Mouse (Mus musculus): ENCODE data around the gene Itm2c. TPM values are rescaled to one million over a fixed set of nuclear protein-coding genes. Genes with fewer than 3 reads are reported as not detected.
A peak's percentile ranks its signal among the peaks of the same experiment; 100 is the strongest.

The Itm2c gene
- polyA plus RNA-seq, 1 experiment from 2014 or later: 38.3 TPM

GRCm38 (mm10) chr1:85870001-85870400 lies 24.1 kb upstream of the Itm2c start:
- Histone ChIP-seq H3K9me3 (replicated peaks) (peaks cover 10% of the 10 kb centered on the region), H3K4me2 (no peak overlapping the region), H3K4me3 (replicated peaks) (no peak overlapping the region), H3K27ac (no peak overlapping the region), H3K9ac (no peak overlapping the region), H3K36me3 (no peaks in the 10 kb centered on the region), H3K4me1 (replicated peaks) (no peaks in the 10 kb centered on the region), H3K27me3 (no peaks in the 10 kb centered on the region)
- no peak for ATAC-seq (ENCODE audit: low read depth)
- no peak for DNase-seq
- 67% methylated on average over 7 of the region's 7 CpGs for WGBS (ENCODE audit: insufficient replicate concordance)

GRCm38 (mm10) chr1:85870546-85870945 lies 23.5 kb upstream of the Itm2c start:
- Histone ChIP-seq H3K9me3 (replicated peaks) (peaks cover 14% of the 10 kb centered on the region), H3K27ac (no peak overlapping the region), H3K27me3 (no peaks in the 10 kb centered on the region), H3K4me3 (replicated peaks) (no peak overlapping the region), H3K36me3 (no peaks in the 10 kb centered on the region), H3K4me1 (replicated peaks) (no peaks in the 10 kb centered on the region), H3K9ac (no peak overlapping the region), H3K4me2 (no peak overlapping the region)
- WGBS (ENCODE audit: insufficient replicate concordance): 50% methylated on average over 2 of the region's 2 CpGs
- DNase-seq: no peak
- no peak for ATAC-seq (ENCODE audit: low read depth)

- H3K36me3 ChIP-seq: no peaks in the 10 kb centered on the region
- H3K9me3 ChIP-seq (replicated peaks): peaks cover 24% of the 10 kb centered on the region
- H3K27ac ChIP-seq: no peak overlapping the region
- 76% methylated on average over 12 of the region's 12 CpGs for WGBS (ENCODE audit: insufficient replicate concordance)
- no peaks in the 10 kb centered on the region for H3K4me1 ChIP-seq (replicated peaks)
- no peak overlapping the region for H3K4me3 ChIP-seq (replicated peaks)
- DNase-seq: no peak
- ATAC-seq (ENCODE audit: low read depth): no peak
- no peak overlapping the region for H3K4me2 ChIP-seq
- H3K9ac ChIP-seq: no peak overlapping the region
- H3K27me3 ChIP-seq: no peaks in the 10 kb centered on the region
Measured at GRCm38 (mm10) chr1:85882003-85882402, 12.1 kb upstream of the Itm2c start.

- ATAC-seq (ENCODE audit: low read depth): no peak
- Histone ChIP-seq H3K9me3 (replicated peaks) (peaks cover 8% of the 10 kb centered on the region; the same call in 1 of the 2 replicates), H3K4me2 (no peak overlapping the region), H3K4me1 (replicated peaks) (no peaks in the 10 kb centered on the region), H3K27ac (no peak overlapping the region), H3K4me3 (replicated peaks) (no peak overlapping the region), H3K27me3 (no peaks in the 10 kb centered on the region), H3K36me3 (no peaks in the 10 kb centered on the region), H3K9ac (no peak overlapping the region)
- no peak for DNase-seq
- whole genome bisulfite sequencing (ENCODE audit: insufficient replicate concordance): 69% methylated on average over 7 of the region's 7 CpGs
Measured at GRCm38 (mm10) chr1:85887221-85887620, 6.9 kb upstream of the Itm2c start.

GRCm38 (mm10) chr1:85894748-85895360 lies 773 bp downstream of the Itm2c start:
- peak overlapping the region; percentile 55 for H3K27ac ChIP-seq
- H3K27me3 ChIP-seq: no peaks in the 10 kb centered on the region
- peak; percentile 5 for DNase-seq
- ATAC-seq (ENCODE audit: low read depth): no peak
- H3K9me3 ChIP-seq (replicated peaks): no peaks in the 10 kb centered on the region
- H3K4me3 ChIP-seq (replicated peaks): peak overlapping the region; percentile 76
- 0% methylated on average over 30 of the region's 30 CpGs for WGBS (ENCODE audit: insufficient replicate concordance)
- peaks cover 56% of the 10 kb centered on the region for H3K4me1 ChIP-seq (replicated peaks)
- peak overlapping the region; percentile 75 for H3K9ac ChIP-seq
- no peaks in the 10 kb centered on the region for H3K36me3 ChIP-seq
- peak overlapping the region; percentile 91 for H3K4me2 ChIP-seq

- 2% methylated on average over 15 of the region's 15 CpGs for WGBS (ENCODE audit: insufficient replicate concordance)
- Histone ChIP-seq H3K4me3 (replicated peaks) (peak overlapping the region; percentile 76), H3K27ac (peak overlapping the region; percentile 55), H3K9me3 (replicated peaks) (no peaks in the 10 kb centered on the region), H3K9ac (peak overlapping the region; percentile 75), H3K4me2 (peak overlapping the region; percentile 91), H3K27me3 (no peaks in the 10 kb centered on the region), H3K4me1 (replicated peaks) (peaks cover 62% of the 10 kb centered on the region), H3K36me3 (no peaks in the 10 kb centered on the region)
- DNase-seq (peak; percentile 42), ATAC-seq (ENCODE audit: low read depth) (peak; percentile 60)
Measured at GRCm38 (mm10) chr1:85895391-85895837, 1.3 kb downstream of the Itm2c start.

GRCm38 (mm10) chr1:85896110-85896509 lies 2.0 kb downstream of the Itm2c start:
- no peak for DNase-seq
- Histone ChIP-seq H3K9ac (peak overlapping the region; percentile 75), H3K36me3 (no peaks in the 10 kb centered on the region), H3K27me3 (no peaks in the 10 kb centered on the region), H3K4me1 (replicated peaks) (peaks cover 69% of the 10 kb centered on the region), H3K9me3 (replicated peaks) (no peaks in the 10 kb centered on the region), H3K4me3 (replicated peaks) (peak overlapping the region; percentile 76), H3K4me2 (peak overlapping the region; percentile 91), H3K27ac (peak overlapping the region; percentile 55; the same call in 1 of the 2 replicates)
- WGBS (ENCODE audit: insufficient replicate concordance): 68% methylated on average over 5 of the region's 5 CpGs
- no peak for ATAC-seq (ENCODE audit: low read depth)

- Histone ChIP-seq H3K36me3 (no peaks in the 10 kb centered on the region), H3K4me2 (peak overlapping the region; percentile 91), H3K4me1 (replicated peaks) (peaks cover 78% of the 10 kb centered on the region), H3K4me3 (replicated peaks) (no peak overlapping the region), H3K9me3 (replicated peaks) (no peaks in the 10 kb centered on the region), H3K27ac (no peak overlapping the region; the same call in 1 of the 2 replicates), H3K9ac (no peak overlapping the region), H3K27me3 (no peaks in the 10 kb centered on the region)
- DNase-seq: peak; percentile 13
- ATAC-seq (ENCODE audit: low read depth): no peak
- WGBS (ENCODE audit: insufficient replicate concordance): 32% methylated on average over 12 of the region's 12 CpGs
Measured at GRCm38 (mm10) chr1:85896781-85897700, 3.0 kb downstream of the Itm2c start.

- peaks cover 83% of the 10 kb centered on the region for H3K4me1 ChIP-seq (replicated peaks)
- no peak overlapping the region for H3K4me3 ChIP-seq (replicated peaks)
- H3K9me3 ChIP-seq (replicated peaks): no peaks in the 10 kb centered on the region
- WGBS (ENCODE audit: insufficient replicate concordance): 67% methylated on average over 8 of the region's 8 CpGs
- no peak overlapping the region; the same call in 1 of the 2 replicates for H3K27ac ChIP-seq
- ATAC-seq (ENCODE audit: low read depth) (no peak), DNase-seq (no peak)
- H3K36me3 ChIP-seq: 0 out of 2 replicates have a peak, but pooled peaks cover under 1% of the 10 kb centered on the region
- no peaks in the 10 kb centered on the region for H3K27me3 ChIP-seq
- H3K9ac ChIP-seq: no peak overlapping the region
- no peak overlapping the region for H3K4me2 ChIP-seq
Measured at GRCm38 (mm10) chr1:85897901-85898760, 4.0 kb downstream of the Itm2c start.

- peaks cover 82% of the 10 kb centered on the region for H3K4me1 ChIP-seq (replicated peaks)
- no peak overlapping the region for H3K27ac ChIP-seq
- WGBS (ENCODE audit: insufficient replicate concordance): 51% methylated on average over 12 of the region's 12 CpGs
- H3K27me3 ChIP-seq: no peaks in the 10 kb centered on the region
- no peak overlapping the region for H3K4me3 ChIP-seq (replicated peaks)
- ATAC-seq (ENCODE audit: low read depth) (no peak), DNase-seq (no peak)
- peaks cover 4% of the 10 kb centered on the region; the same call in 1 of the 2 replicates for H3K36me3 ChIP-seq
- H3K9me3 ChIP-seq (replicated peaks): no peaks in the 10 kb centered on the region
- H3K9ac ChIP-seq: no peak overlapping the region
- H3K4me2 ChIP-seq: no peak overlapping the region
Measured at GRCm38 (mm10) chr1:85898761-85899387, 4.8 kb downstream of the Itm2c start.

All from liver, embryonic 13.5 days (tissue).